Mouse (Mus musculus): Measurements from ENCODE around the gene Macrod2. TPM values are rescaled to one million over a fixed set of nuclear protein-coding genes. Genes with fewer than 3 reads are reported as not detected.

The Macrod2 gene
- total RNA-seq, 2 experiments from 2014 or later: 51.0 to 52.7 TPM

DNA sequence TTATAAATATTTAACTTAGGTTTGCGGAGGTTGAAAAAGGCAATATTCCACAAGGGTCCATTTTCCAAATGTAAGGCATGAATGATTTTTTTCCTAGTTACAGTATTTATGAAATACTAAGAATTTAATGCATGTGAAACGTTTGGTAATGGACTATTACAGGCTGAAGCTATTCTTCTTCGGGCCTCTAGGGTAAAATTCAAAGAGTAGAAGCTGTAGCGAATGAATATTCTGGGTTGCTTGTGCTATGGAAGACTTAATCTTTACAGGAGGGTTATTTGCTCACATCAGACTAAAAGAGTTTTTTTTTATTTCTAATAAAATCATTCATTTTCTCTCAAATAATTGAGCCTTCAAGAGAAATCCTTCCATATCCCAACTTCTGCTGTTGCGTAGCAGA lies 1039.0 kb downstream of the Macrod2 start:
- DNase-seq (ENCODE audit: low spot score in 2 of 2): no peak

DNA sequence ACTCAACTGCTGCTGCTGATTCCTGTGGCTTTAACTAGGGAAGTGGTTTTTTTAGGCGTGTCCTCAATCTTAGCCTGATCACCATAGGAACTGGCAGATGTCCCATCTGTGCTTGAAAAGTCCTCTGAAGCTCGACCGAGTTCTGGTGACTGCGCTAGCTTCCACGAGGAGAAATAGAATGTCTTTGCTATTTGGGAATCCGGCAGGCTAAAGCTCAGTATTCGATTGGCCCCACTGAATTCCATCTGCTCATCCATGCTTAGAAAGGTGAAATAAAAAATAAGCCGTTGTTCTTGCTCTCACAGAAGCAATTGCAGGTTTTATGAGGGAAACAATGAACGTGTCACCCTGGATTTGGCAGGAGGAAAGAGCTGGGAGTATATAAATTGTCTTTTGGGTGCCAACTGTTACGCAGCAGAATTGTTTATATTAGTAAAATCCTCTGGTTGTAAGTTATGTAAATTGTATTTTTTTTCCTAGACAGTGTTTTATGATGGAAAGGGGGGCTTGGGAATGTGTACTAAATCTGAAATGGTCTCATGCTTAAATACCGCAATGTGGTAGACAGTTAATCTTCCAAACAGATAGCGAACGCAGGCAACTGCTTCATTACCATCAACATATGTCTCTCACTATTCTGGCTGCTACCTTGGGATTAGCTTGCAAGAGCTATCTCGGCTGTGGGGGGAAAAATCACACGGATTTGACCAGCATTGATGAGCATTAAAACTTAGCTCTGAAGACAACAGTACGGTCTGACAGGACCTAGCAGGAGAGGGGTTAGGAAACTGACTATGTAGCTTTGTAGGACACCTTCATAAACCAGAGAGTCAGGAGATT lies 1039.8 kb downstream of the Macrod2 start:
- DNase-seq (ENCODE audit: low spot score in 2 of 2): peak; percentile 30 to 37

DNA sequence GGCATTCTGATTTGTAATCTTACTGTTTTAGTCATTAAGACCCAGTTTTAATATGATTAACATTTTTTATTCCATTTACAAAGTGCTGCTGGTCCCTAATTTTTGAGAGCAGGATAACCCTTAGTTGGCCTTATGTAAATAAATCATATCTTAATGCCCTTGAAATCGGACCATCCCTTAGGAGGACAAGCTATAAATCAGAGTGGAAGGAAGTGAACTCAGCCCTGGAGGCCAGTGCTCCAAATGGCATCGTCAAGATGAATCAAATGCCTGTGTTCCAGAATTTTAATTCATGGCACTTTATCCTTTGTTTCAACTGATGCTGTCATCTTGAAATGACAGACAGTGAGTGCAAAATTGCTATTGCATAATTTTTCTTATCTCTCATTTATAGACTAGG lies 1046.8 kb downstream of the Macrod2 start:
- no peak for DNase-seq (ENCODE audit: low spot score in 2 of 2)

DNA sequence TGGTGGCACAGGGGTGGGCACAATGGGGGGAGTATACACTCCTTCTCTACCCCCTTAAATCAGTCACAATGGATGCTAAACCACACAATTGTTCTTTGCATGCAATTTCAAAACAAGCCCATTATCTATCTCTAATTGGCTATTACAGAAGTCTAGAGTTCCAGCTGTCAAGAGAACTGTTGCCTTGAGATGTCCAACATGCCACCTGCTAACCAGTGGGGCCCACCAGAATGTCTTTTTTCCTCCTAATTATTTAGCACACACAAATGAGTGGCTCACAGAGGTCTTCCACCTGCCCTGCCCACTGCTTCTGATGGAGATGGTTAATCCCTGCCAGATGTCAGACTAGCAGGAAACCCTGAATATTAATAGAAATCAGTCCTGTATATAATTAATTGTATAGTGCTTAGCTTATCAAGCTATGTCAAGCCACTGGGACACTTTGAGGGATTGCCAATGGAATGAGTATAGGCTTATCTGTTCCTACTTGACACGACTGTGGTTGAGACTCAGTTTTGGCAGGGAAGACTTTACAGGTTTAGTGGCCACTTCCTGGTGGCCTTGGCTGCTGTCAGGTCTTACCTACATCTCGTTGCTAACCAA lies 1054.1 kb downstream of the Macrod2 start:
- DNase-seq (ENCODE audit: low spot score in 2 of 2): no peak

DNA sequence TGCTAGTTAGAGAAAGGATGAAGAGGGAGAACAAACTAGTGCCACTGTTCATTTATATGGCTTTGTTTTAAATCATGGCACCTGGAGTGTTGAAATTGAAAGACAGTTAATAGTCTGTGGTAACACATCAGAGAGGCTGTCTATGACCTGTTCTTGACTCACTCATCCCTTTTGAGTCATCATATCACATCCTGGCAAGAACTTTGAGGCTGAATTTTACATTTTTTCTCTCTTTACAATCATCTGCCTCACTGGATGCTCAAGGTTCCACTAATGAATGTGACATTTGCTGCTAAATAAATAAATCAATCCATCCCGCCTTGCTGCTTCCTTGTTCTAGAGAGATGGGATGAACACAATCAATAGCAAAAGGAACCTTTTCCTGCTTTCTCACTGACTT lies 1068.8 kb downstream of the Macrod2 start:
- no peak for DNase-seq (ENCODE audit: low spot score in 2 of 2)

DNA sequence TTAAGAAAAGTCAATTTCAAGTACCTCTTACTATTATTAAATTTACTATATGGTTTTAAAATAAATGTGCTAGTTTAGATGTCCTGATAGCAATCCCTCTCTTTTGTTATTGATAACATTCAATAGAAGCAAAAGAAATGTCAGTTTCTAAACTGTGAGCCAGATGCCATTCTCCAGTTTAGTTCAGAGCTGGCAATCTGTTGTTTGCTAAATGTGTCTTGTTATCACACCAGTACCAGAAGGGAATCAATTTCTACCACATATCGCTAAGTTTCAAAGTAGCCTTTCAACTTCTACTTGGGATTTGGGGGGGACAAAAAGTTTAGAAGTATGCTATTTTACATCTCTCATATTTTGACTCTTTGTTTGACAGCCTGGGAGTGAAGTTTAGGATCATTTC lies 1077.7 kb downstream of the Macrod2 start:
- DNase-seq (ENCODE audit: low spot score in 2 of 2): no peak

DNA sequence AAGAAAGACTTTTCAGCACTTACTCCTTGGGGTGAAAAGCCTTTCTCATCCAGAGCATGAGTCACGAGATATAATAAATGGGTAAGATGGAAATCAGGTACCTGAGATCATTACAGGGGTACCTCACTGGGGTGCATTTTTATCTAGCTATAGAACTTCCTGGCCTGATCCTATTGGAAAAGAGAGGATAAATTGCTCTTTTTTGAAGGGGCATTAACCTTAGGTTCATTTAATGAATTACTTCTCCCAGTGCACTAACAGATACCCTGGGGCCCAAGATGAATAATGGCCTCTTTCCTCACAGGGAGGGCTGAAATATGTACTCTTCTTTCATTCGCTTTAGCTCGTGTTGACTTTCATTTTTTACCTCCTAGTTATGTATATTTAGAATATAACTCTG lies 1082.5 kb downstream of the Macrod2 start:
- no peak for DNase-seq (ENCODE audit: low spot score in 2 of 2)

DNA sequence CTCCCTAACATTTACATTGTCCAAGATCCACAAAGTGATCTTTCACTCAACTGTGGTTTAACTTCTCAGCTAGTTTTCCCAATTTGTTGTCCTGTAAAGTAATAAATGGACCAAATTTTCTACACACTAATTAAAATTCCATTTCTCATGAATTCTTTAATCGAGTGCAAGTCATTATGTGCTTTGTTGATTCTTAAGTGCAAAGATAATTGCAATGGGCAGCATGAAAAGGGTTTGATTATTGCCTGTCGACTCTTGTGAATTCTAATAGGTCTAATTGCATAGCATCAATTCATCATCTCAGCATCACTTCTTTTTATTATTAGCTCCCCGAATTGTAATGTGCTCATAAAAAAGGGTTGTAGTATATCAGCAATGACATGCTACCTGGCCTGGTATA lies 1095.4 kb downstream of the Macrod2 start:
- DNase-seq (ENCODE audit: low spot score in 2 of 2): no peak

DNA sequence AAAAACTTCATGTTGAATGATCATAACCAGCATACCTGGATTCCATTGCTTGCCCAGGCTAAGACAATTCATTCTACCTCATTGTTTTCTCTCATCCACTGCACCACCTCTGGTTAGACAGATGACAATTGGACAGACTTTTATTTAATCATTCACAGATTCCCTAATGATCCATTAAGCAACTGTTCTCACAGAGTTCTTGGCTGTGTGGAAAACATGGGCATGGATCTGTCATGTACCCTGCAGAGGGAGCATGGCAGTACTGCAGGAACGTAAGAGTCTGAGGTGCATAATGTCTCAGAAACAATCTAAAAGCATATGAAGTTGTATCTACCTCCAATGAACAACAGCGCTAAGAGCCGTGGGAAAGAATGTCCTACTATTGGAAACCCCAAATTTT lies 1110.3 kb downstream of the Macrod2 start:
- DNase-seq (ENCODE audit: low spot score in 2 of 2): no peak

DNA sequence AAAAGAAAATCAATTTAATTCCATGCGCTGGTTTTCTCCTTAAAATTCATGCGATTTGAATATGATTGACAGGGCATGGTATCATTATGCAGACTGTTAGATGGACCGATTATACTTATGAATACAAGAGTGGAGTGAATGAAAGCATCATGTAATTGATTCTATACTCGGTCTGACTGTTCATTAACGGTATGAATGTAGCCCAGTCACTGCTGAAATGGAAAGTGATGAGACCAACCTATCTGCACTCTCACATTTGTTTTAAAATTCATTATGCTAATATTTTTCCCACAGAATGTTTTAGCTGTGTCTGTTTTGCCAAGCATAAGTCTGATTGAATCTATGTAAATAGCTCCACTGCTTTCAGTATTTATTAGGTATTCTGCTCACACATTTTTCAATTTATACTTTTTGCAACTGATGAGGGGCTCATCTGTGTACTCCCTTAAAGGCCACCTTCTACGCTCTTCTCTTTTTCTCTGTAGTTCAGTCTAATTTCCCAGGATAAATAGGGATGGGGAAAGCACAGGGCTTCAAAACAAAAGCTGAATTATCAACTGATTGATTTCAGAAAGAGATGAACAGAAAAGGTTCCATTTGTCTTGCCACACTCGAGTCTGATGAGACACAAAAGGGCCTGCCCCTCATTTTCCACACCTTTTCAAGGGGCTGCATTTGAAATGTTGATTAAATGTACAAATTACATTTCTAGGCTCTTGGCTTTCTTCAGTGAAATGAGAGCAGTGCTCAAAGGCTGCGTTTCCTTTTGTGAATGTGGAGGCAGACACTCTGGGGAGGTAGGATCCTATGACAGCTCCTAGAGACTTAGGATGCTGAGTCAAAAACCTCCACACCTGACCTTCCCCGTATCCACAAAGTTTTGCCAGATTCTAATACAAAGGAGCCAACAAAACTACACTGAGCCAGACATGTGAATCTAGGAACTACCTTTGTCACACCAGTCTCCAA lies 1113.1 kb downstream of the Macrod2 start:
- no peak for DNase-seq (ENCODE audit: low spot score in 2 of 2)

DNA sequence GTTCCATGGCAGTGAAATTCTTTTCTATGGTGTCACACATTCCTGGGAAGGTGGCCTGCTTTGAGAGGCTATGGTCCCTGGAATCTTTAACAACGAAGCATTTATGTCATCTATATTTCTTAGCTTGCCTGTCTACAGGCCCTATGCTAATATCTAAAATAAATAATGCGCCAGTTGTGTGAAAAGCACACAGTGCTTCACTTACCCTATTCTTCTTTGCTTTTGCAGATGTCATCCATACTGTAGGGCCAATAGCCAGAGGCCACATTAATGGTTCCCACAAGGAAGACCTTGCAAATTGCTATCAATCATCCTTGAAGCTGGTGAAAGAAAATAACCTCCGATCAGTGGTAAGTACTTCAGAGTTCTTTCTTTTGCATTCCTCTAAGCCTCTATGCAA lies 1119.9 kb downstream of the Macrod2 start:
- no peak for DNase-seq (ENCODE audit: low spot score in 2 of 2)

DNA sequence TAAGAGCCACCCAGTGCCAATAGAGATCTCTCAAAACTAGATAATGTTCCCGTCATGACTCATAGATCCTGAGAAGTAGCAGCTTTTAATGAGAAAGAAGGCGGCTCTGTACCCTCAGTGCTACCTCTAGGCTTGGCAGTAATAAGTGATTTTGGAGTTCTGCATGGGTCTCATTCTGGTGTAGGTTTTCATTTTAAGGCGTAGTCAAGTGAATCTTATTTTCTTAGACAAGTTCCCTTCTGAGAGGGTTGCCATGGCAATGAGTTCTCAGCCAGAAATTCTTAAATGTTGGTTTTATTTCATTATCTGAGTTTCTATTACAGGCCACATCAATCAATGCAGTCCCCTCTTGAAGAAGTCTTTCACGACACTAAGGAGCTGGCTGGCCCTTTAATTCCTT lies 1127.0 kb downstream of the Macrod2 start:
- DNase-seq (ENCODE audit: low spot score in 2 of 2): peak in 1 of 2 experiments; percentile 1

DNA sequence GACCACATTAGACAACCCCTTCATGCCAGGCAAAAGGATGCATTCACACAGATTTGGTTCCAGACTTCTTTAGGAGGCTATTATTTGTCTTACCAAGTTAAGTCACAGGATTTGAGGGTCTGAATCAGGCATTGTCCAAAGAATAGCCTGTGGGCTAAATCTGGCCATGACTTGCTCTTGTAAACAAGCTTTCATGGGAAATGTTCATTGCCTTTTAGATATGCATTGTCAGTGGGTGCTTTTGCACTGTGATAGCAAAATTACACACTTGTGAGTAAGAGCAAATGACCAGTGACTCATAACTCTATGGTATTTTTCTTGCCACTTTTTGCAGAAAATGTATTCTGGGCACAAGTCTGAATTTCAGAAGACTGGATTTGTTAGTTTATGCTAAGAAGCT lies 1150.8 kb downstream of the Macrod2 start:
- DNase-seq (ENCODE audit: low spot score in 2 of 2): no peak

DNA sequence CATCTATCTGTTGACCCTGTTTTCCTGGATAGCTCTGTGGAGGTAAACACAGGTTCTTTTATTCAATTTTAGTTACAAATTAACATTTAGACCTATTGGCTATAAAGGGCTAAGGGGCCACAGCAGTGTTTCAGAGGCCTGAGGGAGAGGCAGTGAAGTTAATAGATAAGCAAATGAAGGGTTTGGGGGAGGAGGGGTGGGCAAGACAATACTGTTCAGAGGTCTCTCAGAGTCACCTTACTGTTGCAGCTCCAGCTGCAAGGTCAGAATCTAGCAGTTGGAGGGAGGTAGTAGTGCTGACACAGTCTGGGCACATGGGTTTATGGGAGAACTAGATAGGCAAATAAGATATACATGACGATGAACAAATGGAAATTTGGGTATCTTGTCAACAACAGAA lies 1156.6 kb downstream of the Macrod2 start:
- no peak for DNase-seq (ENCODE audit: low spot score in 2 of 2)

DNA sequence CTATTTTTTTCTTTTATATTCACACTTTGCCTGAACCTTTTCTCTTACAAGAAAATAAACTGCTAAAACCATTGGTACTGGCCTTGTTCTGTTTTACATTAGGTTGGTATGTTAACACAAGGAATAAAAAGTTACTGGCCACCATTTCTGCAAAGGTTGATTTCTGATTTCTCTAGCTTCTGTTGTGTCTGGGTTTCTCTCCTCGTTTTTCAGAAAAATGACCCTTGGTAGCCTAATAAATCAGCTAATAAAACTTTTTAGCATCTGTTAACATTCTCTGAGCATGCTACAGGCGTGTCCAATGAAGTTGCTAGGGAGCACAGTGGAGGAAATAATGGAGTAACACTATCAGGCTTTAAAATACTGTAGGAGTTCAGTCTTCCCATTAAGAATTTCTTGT lies 1161.6 kb downstream of the Macrod2 start:
- DNase-seq (ENCODE audit: low spot score in 2 of 2): no peak

DNA sequence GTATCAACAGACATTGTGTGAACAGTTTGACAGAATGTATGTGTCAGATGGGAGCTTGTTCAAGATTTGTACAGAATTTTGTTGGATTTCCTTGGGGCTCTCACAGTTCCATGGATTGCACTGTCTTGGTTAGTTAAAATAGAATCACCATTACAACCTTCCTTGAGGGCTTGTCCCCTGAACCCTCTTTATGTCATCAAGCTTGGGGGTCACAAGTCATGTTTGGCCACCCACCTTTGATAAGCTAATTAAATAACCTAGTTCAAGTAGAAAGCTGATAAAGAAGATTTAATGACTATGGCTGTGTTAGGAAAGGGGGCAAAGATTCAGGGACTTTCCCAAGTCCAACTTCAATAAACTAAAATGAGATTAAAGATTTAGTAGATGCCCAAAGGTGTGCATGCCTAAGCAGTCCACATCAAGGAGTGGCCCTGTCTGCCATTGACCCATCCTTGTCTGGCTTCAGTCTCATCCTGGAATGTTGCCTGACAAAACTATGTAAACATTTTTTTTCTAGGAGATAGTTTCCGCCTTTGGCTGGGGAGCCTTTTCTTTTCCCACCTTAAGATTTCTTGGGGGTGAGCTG lies 1163.2 kb downstream of the Macrod2 start:
- DNase-seq (ENCODE audit: low spot score in 2 of 2): no peak

DNA sequence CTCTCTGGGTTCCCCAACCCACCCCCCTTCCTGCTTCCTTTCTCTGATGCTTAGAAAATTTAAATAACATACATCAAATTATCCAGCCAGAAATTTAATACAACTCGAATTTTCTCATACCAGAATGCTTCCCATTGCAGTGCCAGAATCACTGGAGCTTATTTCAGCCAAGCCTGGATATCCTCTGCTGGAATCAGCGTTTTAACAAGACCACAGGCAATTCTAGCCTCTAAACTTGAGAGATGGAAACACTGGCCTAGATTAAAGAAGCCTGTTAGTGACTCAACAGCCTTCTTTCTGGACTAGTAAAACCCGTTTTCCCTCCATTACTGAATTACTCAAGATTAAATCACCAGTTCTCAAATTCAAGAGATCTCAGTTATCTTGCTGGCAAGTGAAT lies 1170.9 kb downstream of the Macrod2 start:
- no peak for DNase-seq (ENCODE audit: low spot score in 2 of 2)

DNA sequence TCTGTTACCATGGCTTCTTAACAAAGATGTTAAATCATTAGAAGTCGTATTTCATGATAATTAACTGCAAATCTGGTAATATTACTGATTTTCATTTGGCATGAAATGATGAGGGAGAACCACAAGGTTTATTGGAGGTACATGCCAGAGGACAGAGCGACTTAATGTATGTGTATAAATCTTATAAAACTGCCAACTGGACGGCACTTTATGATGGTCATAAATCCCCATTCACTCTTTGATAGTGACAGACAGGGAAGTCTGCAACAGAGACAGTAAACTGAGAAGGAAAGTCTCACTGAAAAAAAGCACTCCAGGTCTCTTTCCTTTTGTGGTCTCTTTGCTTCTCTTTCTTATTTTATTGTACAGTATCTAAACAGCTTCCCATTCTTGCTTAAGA lies 1176.3 kb downstream of the Macrod2 start:
- no peak for DNase-seq (ENCODE audit: low spot score in 2 of 2)

DNA sequence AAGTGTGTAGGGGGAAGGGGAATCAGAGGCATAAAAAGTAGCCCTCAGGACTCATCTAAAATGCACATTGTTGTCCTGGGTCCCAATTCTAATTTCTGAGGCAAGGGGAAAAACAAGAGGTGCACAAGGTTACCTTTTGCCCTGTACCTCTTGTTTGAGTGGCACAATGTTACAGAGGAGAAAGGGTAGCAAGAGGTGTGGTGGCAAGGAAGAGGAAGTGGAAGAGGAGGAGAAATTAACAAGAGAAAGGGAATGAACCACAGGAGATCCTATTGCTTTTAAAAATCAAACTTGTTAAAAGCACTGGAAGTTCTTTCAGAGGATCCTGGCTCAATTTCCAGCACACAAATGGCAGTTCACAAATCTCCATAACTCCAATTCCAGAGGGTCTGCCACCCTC lies 1183.1 kb downstream of the Macrod2 start:
- no peak for DNase-seq (ENCODE audit: low spot score in 2 of 2)

DNA sequence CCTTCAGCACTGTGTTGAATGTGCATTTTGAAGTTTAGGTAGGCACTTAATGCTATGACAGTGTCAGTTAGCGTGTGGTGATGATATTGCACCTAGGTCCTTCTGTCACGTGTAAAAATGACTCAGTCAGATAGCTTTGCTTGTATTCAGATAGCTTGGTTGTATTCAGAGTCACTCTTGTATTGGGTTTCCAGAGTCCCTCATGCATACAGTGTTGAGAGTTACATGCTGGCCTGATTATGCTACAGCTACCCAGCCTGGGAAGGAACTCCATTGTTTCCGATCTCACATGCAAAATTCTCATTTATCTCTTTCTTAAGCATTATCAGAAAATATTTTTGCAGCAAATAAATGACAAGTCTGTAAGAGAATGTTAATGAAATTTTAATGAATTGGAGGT lies 1187.3 kb downstream of the Macrod2 start:
- DNase-seq (ENCODE audit: low spot score in 2 of 2): no peak

DNA sequence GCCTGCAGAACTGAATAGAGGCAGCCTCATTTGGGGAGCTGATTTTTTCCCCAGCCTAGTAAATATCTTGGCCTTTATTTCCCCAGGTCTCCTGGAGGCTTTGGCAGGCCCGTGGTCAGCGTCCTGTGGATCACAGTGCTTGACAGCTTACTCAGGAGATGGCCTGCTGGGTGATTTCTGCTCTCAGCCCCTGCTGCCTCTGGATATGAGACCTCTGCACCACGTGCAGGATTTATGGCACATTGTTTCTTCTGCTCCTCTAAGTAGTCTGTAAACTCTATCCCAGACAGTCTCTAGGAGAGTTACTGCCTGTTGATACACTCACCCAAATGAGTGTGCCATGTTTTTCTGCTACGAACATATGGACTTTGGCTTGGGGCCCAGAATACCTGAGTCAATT lies 1187.8 kb downstream of the Macrod2 start:
- no peak for DNase-seq (ENCODE audit: low spot score in 2 of 2)
